Mouse (Mus musculus): ENCODE data around the gene Leng8. TPM values are rescaled to one million over a fixed set of nuclear protein-coding genes. Genes with fewer than 3 reads are reported as not detected.

Gene Leng8
- polyA plus RNA-seq, 1 experiment, result 247 TPM

- Histone ChIP-seq H3K4me1 (ENCODE audit: control insufficient read depth, insufficient read depth, low read length) (no peaks in the 10 kb centered on the region; the same call in 1 of the 2 replicates), H3K4me3 (replicated peaks; ENCODE audit: control insufficient read depth, low read depth, low read length) (no peak overlapping the region), H3K27ac (ENCODE audit: control insufficient read depth, insufficient read depth, low read depth, low read length, poor library complexity) (no peak overlapping the region)
- TF ChIP-seq CTCF (IDR thresholded peaks at IDR 0.05; ENCODE audit: control insufficient read depth, insufficient read depth, low read length), result no peak
- TF ChIP-seq POLR2A (IDR thresholded peaks at IDR 0.05; ENCODE audit: borderline replicate concordance, control insufficient read depth, low read depth, low read length), result no peak
- WGBS, result 89% methylated on average over 6 of the region's 6 CpGs
These were observed 4.9 kb downstream of the Leng8 start for GRCm38 (mm10) chr7:4141648-4142325.

GRCm38 (mm10) chr7:4142796-4143445 is 6.1 kb downstream of the Leng8 start:
- Histone ChIP-seq H3K4me1 (ENCODE audit: control insufficient read depth, insufficient read depth, low read length) (no peaks in the 10 kb centered on the region; the same call in 1 of the 2 replicates), H3K27ac (ENCODE audit: control insufficient read depth, insufficient read depth, low read depth, low read length, poor library complexity) (no peak overlapping the region), H3K4me3 (replicated peaks; ENCODE audit: control insufficient read depth, low read depth, low read length) (no peak overlapping the region)
- 93% methylated on average over 10 of the region's 10 CpGs for WGBS
- TF ChIP-seq CTCF (IDR thresholded peaks at IDR 0.05; ENCODE audit: control insufficient read depth, insufficient read depth, low read length), result no peak
- no peak for TF ChIP-seq POLR2A (IDR thresholded peaks at IDR 0.05; ENCODE audit: borderline replicate concordance, control insufficient read depth, low read depth, low read length)

GRCm38 (mm10) chr7:4143506-4143905 is 6.7 kb downstream of the Leng8 start:
- Histone ChIP-seq H3K27ac (ENCODE audit: control insufficient read depth, insufficient read depth, low read depth, low read length, poor library complexity) (no peak overlapping the region), H3K4me1 (ENCODE audit: control insufficient read depth, insufficient read depth, low read length) (no peaks in the 10 kb centered on the region; the same call in 1 of the 2 replicates), H3K4me3 (replicated peaks; ENCODE audit: control insufficient read depth, low read depth, low read length) (no peak overlapping the region)
- WGBS, result 96% methylated on average over 19 of the region's 19 CpGs
- TF ChIP-seq POLR2A (IDR thresholded peaks at IDR 0.05; ENCODE audit: borderline replicate concordance, control insufficient read depth, low read depth, low read length), result no peak
- no peak for TF ChIP-seq CTCF (IDR thresholded peaks at IDR 0.05; ENCODE audit: control insufficient read depth, insufficient read depth, low read length)

GRCm38 (mm10) chr7:4144046-4144445 is 7.2 kb downstream of the Leng8 start:
- H3K4me1 ChIP-seq (ENCODE audit: control insufficient read depth, insufficient read depth, low read length), result no peaks in the 10 kb centered on the region; the same call in 1 of the 2 replicates
- no peak overlapping the region; the same call in 1 of the 2 replicates for H3K27ac ChIP-seq (ENCODE audit: control insufficient read depth, insufficient read depth, low read depth, low read length, poor library complexity)
- no peak overlapping the region for H3K4me3 ChIP-seq (replicated peaks; ENCODE audit: control insufficient read depth, low read depth, low read length)
- TF ChIP-seq POLR2A (IDR thresholded peaks at IDR 0.05; ENCODE audit: borderline replicate concordance, control insufficient read depth, low read depth, low read length), result peak; percentile 14; the same call in 1 of the 2 replicates
- TF ChIP-seq CTCF (IDR thresholded peaks at IDR 0.05; ENCODE audit: control insufficient read depth, insufficient read depth, low read length), result no peak
- WGBS, result 92% methylated on average over 13 of the region's 13 CpGs

GRCm38 (mm10) chr7:4144766-4145551 is 8.1 kb downstream of the Leng8 start:
- Histone ChIP-seq H3K27ac (ENCODE audit: control insufficient read depth, insufficient read depth, low read depth, low read length, poor library complexity) (no peak overlapping the region), H3K4me3 (replicated peaks; ENCODE audit: control insufficient read depth, low read depth, low read length) (no peak overlapping the region), H3K4me1 (ENCODE audit: control insufficient read depth, insufficient read depth, low read length) (no peaks in the 10 kb centered on the region; the same call in 1 of the 2 replicates)
- TF ChIP-seq POLR2A (IDR thresholded peaks at IDR 0.05; ENCODE audit: borderline replicate concordance, control insufficient read depth, low read depth, low read length) (no peak), CTCF (IDR thresholded peaks at IDR 0.05; ENCODE audit: control insufficient read depth, insufficient read depth, low read length) (no peak)
- 93% methylated on average over 20 of the region's 20 CpGs for WGBS

- Histone ChIP-seq H3K4me3 (replicated peaks; ENCODE audit: control insufficient read depth, low read depth, low read length) (no peak overlapping the region), H3K27ac (ENCODE audit: control insufficient read depth, insufficient read depth, low read depth, low read length, poor library complexity) (no peak overlapping the region), H3K4me1 (ENCODE audit: control insufficient read depth, insufficient read depth, low read length) (no peaks in the 10 kb centered on the region; the same call in 1 of the 2 replicates)
- TF ChIP-seq POLR2A (IDR thresholded peaks at IDR 0.05; ENCODE audit: borderline replicate concordance, control insufficient read depth, low read depth, low read length) (no peak), CTCF (IDR thresholded peaks at IDR 0.05; ENCODE audit: control insufficient read depth, insufficient read depth, low read length) (peak; percentile 91)
- WGBS, result 61% methylated on average over 6 of the region's 6 CpGs
These were observed 8.8 kb downstream of the Leng8 start for GRCm38 (mm10) chr7:4145552-4146190.

GRCm38 (mm10) chr7:4146241-4147180 is 9.7 kb downstream of the Leng8 start:
- TF ChIP-seq POLR2A (IDR thresholded peaks at IDR 0.05; ENCODE audit: borderline replicate concordance, control insufficient read depth, low read depth, low read length) (no peak), CTCF (IDR thresholded peaks at IDR 0.05; ENCODE audit: control insufficient read depth, insufficient read depth, low read length) (no peak)
- WGBS, result 92% methylated on average over 23 of the region's 23 CpGs
- H3K4me1 ChIP-seq (ENCODE audit: control insufficient read depth, insufficient read depth, low read length), result no peaks in the 10 kb centered on the region; the same call in 1 of the 2 replicates
- H3K27ac ChIP-seq (ENCODE audit: control insufficient read depth, insufficient read depth, low read depth, low read length, poor library complexity), result no peak overlapping the region
- no peak overlapping the region for H3K4me3 ChIP-seq (replicated peaks; ENCODE audit: control insufficient read depth, low read depth, low read length)
